Mouse (Mus musculus) urinary bladder, postnatal 25 days (tissue): ENCODE results near the gene Prdm16.

Source experiments
- DNase-seq: peaks from one replicate; pipeline ENCODE4 v3.0.0; 2022; ENCODE audit warnings: low spot score

Gene Prdm16

GRCm38 (mm10) chr4:154267511-154267910, 369.2 kb downstream of the Prdm16 start:
- DNase-seq, result no peak
